In the genomic region with DNA sequence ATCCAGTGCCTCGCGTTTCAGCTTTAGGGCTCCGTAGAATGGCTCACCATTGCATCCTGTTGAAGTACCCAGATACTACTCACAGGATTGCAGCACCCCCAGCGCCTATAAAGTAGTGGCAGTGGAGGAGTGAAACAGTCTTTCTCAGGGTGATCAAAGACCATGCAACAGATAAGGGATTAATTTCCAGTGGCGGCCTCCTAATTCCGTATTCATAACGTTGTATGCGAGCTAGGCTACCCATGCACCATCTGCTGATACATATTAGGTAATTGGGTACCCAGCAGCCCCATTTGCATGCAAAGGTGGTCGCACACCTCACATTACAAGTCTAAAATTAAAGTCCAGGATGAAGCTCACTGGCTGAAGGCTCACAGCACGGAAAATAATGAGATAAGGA, we compare ENCODE assay signal across 18 mouse cellular contexts.
"Had no signal": no experiment of that assay in that cellular context is flagged by ENCODE, and none has a peak within 500 bp of the region (broad histone marks: within the 10 kb centered on the region; RNA-seq: fewer than 3 reads in every experiment).

No protein-coding gene starts in this region.

- H3K36me3 ChIP-seq: intestine, embryonic 15.5 days; kidney, embryonic 15.5 days; liver, embryonic 13.5 days; stomach, embryonic 15.5 days had no signal

- H3K4me1 ChIP-seq: liver, embryonic 13.5 days; stomach, embryonic 15.5 days had no signal

- DNase-seq: kidney, adult 11 months; kidney, adult 8-10 months; kidney, postnatal 10 days; kidney, postnatal 36 days; layer of hippocampus, postnatal 36 days; liver, embryonic 13.5 days; lung, embryonic 14.5 days; right cerebral cortex, adult 18-20 months; right cerebral cortex, postnatal 14 days; right cerebral cortex, postnatal 4 days; thymus, postnatal 25 days had no signal

- H3K4me2 ChIP-seq: intestine, embryonic 15.5 days; kidney, embryonic 15.5 days; liver, embryonic 13.5 days; lung, embryonic 14.5 days; stomach, embryonic 15.5 days had no signal

- H3K9me3 ChIP-seq: intestine, embryonic 15.5 days; kidney, embryonic 15.5 days; liver, embryonic 13.5 days; stomach, embryonic 15.5 days had no signal

- H3K27me3 ChIP-seq: intestine, embryonic 15.5 days; kidney, embryonic 15.5 days; liver, embryonic 13.5 days; stomach, embryonic 15.5 days had no signal

- H3K9ac ChIP-seq: intestine, embryonic 15.5 days; kidney, embryonic 15.5 days; liver, embryonic 13.5 days; lung, embryonic 14.5 days; stomach, embryonic 15.5 days had no signal

- H3K4me3 ChIP-seq: intestine, embryonic 15.5 days; kidney, embryonic 15.5 days; left cerebral cortex, adult 2 months; liver, embryonic 13.5 days; myocyte; stomach, embryonic 15.5 days had no signal

- ATAC-seq: intestine, embryonic 15.5 days; lung, postnatal 0 days had no signal

- H3K27ac ChIP-seq: intestine, embryonic 15.5 days; kidney, embryonic 15.5 days; left cerebral cortex, adult 2 months; liver, embryonic 13.5 days; macrophage; stomach, embryonic 15.5 days had no signal
